Mouse (Mus musculus): ENCODE data around the gene Gbp2b. TPM values are rescaled to one million over a fixed set of nuclear protein-coding genes. Genes with fewer than 3 reads are reported as not detected.
"Not testable (repeated sequence)": the region's sequence is repeated elsewhere in the genome, so short reads cannot be mapped to it uniquely, and the experiment has no call there.

Gbp2b gene
- total RNA-seq, 2 experiments from 2014 or later, result not detected

DNA sequence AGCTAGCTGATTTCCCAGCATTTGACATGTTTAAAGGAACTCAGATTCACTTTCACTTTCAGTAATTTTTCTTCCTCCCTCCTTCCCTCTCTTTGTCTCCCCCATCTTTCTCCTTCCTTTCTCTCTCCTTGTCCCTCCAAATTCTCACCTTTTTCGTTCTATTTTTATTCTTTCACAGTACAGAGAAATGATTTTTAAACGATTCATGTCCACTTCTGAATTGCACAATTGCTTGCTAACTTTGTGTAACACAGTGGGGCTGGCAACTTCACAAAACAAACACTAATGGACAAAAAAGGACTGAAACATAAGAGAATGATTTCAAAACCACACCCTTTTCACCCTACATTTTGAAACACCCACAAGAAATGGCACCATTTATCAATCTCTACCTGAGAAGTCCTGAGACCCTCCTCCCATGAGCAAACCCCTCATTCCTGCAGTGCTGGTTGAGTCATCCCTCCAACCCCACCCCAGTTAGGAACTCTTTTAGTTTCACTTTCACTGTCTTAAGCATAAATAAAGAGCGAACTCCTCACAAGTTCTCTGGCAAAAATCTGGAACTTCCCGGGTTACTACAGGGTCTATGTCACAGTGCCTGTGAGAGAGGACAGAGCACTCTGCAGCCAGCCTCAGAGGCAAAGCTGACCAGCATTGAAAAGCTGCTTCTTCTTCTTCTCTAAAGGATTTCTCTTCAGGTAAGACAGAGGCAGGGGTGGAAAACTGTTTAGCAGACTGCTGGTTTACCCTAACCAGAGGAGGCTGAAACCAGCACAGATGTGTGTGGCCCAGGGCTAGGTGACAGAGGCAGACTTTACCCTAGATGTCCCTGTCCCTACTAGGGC, 25.7 kb downstream of the Gbp2b start, which contains the start of gene Gbp2:
Gene Gbp2 (plus strand): TSS at position 492 of the 845 bp plus-strand sequence.
- DNase-seq (ENCODE audit: low spot score in 2 of 2), result no peak

DNA sequence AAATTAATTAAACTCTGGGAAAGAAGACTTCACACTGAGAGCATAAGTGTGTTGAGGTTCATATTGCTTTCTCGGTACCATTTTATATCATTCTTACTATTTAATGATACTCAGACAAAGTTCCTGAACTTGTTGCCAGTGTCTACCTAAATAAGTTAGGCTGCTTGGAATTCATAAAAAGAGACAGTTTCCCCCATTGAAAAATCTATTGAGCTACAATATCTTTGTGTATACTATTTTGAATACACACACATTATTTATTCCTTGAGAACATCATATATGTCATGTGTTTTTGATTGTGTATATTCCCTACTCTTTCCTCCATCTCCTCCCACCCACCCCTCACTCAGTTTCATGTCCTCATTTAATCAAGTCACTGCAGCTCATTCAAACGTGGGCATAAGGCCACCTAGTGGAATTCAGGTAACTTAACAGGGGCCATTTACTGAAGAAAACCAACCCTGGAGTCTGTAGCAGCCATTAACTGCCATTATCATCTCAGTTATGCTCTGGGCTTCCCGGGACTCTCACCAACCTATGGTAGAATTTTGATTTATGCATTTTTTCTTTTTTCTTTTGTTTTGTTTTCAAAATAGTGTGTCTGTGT, 26.4 kb downstream of the Gbp2b start:
- no peak for DNase-seq (ENCODE audit: low spot score in 2 of 2)

DNA sequence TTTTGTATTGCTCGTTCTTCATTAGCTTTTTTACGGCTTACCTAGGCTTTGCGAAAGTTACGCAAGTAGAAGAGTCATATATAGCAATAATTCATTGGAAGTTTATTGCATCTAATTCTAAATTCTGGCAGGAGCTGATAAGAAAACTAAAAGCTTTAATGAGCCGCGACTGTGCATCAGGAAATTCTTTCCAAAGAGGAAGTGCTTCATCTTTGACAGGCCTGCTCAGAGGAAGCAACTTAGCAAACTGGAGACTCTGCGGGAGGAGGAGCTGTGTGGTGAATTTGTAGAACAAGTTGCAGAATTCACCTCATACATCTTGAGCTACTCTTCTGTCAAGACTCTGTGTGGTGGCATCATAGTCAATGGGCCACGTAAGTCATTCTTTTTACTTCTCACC, 35.7 kb downstream of the Gbp2b start:
- no peak for DNase-seq (ENCODE audit: low spot score in 2 of 2)

DNA sequence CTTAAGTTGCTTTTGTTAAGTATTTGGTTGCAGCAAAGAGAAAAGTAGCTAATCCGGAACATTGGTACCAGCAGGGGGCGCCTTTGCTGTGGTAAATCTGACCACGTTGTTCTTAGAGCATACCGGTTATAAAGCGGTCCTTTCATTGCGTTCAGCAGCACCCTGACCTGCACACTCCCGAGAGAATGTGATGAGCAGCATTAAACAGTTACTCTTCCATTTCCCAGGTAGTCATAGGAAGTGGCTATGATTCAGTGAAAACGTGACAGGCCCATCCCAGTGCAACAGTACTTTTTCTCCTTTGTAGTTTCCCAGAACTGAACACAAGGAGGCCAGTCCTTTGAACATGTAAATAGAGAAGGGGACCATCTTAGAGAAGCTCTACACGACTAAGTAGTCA, 45.6 kb downstream of the Gbp2b start:
- peak; percentile 52 to 61 for DNase-seq (ENCODE audit: low spot score in 2 of 2)

DNA sequence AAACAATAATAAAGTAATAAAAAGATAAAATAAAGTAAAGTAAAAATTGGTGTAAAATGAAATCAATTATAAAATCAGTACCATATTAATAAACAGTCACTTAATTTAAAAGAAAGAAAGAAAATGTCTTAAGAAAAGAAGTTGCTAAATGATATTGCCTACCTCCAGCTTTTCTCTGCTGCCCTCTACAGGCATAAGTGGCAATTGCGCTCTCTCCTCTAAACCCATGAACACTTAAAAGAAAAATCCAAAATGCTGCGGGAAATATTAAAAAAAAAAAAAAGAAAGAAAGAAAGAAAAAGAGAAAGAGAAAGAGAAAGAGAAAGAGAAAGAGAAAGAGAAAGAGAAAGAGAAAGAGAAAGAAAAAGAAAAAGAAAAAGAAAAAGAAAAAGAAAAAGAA, 51.3 kb downstream of the Gbp2b start:
- DNase-seq (ENCODE audit: low spot score in 2 of 2), result peak; percentile 76 to 77

DNA sequence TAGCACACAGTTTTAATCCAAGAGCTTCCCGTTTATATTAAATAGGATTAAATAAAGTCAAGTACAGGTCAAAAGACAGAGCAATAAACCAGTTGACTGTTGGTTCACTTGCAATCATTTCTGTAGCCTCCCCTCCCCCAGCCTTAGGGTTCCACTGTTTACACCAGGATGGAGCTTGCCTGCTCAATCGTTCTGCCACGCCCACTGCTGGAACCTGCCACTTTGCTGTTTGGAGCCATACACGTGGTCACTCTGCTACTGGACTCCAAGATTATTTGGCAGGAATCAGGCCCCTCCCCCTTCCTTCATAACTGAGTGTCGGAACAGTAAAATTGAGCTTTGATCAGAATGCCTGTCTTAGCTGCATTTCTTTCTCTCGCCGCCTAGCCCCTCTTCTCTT, 53.2 kb downstream of the Gbp2b start:
- DNase-seq (ENCODE audit: low spot score in 2 of 2), result not testable (repeated sequence)

DNA sequence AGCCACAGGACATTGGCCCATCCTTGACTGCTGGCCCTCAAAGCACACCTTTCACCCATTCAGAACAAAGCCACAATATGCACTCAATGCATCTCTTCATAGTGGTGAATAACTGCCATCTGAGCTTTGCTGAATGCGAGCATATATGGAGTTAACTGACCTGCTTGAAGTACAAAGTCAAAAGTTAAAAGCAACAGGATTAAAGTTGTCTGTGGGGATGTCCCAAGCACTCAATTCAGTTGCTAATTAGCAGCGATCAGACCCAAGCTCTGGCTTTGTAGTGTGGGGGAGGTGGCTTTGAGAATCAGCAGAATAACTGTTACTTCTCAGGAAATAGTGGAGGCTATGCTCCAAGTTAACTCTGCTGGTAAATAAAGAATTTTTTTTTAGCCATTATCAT, 55.6 kb downstream of the Gbp2b start:
- no peak for DNase-seq (ENCODE audit: low spot score in 2 of 2)

DNA sequence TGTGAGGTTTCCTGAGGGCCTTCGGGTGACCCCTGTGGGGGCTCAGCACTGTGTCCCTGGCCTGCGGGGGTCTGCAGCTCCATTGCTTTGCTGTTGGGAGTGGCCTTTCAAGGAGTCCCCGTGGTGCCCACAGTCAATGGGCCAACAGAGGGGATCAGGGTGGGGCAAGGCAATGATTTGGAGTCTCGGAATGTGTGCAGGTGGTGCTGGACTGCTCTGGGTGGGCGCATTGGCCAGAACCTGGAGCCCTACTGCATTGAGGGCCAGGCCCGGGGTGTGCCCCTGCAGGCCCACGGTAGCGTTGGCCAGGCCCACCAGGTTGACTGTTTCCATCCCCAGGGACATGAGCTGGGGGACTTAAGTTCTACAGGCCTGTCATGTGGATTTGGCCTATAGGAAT, 70.1 kb downstream of the Gbp2b start:
- DNase-seq (ENCODE audit: low spot score in 2 of 2), result no peak

Small RNAs within 50 kb of the gene (microRNA-seq; reads per million reads assigned to microRNA genes)
- 0 reads per million in 2 experiments for gene Mir6381

Other genes starting within 250 kb of the Gbp2b start
- gene Pdlim5, start 199.2 kb upstream of the Gbp2b start, total RNA-seq (2021), result 10 to 100 TPM; 26.3 to 27.6 TPM
- 1 to 10 TPM; 1.7 to 1.9 TPM for gene Gbp5, start 100.9 kb upstream of the Gbp2b start, total RNA-seq (2021)
- gene Gbp7, start 64.5 kb upstream of the Gbp2b start, total RNA-seq (2021), result 1 to 10 TPM; 3.3 to 3.6 TPM
- gene Gbp3, start 34.8 kb upstream of the Gbp2b start, total RNA-seq (2021), result 1 to 10 TPM; 2.9 to 4.4 TPM
- 1 to 10 TPM; 1.1 to 1.3 TPM for gene Gbp2, start 25.8 kb downstream of the Gbp2b start, total RNA-seq (2021)
- gene Kyat3, start 106.2 kb downstream of the Gbp2b start, total RNA-seq (2021), result 1 to 10 TPM; 3.9 to 4.8 TPM
- 10 to 100 TPM; 33.7 to 37.9 TPM for gene Gtf2b, start 170.2 kb downstream of the Gbp2b start, total RNA-seq (2021)

Data from layer of hippocampus, postnatal 10 days (tissue).